Mouse (Mus musculus) c-Kit-negative CD71-positive TER-119-positive erythroid progenitor cells, embryonic 14.5 days (primary cell): Measurements from ENCODE around the gene Chp1.

Experiments
- DNase-seq: peaks from one replicate; pipeline ENCODE4 v3.0.0-alpha.2; 2013; ENCODE audit warnings: low read depth, low spot score

Chp1 gene

DNA sequence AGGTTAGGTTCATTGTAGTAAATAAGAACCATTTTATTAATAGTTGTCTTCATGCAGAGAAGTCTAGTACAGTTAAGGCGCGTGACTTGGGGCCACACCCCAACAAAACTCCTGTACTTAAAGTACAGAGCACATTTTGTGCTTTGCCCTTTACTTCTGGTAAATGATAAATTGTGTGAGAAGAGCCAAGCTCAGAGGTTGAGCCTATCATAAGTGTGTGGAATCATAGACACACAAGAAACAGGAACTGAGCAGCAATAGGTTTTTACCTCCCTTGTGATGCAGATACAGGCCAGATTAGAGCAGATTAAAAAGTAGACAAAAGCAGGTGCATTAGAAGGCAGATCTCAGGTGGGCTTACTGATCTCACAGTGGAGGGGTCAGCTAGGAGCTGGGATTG is 73.8 kb downstream of the Chp1 start:
- DNase-seq: no peak
